Mouse (Mus musculus): ENCODE data around the gene Cnih2. TPM values are rescaled to one million over a fixed set of nuclear protein-coding genes. Genes with fewer than 3 reads are reported as not detected.
A peak's percentile ranks its signal among the peaks of the same experiment; 100 is the strongest.

Cnih2 gene
- total RNA-seq, 2 experiments from 2014 or later: 0.57 to 0.82 TPM

DNA sequence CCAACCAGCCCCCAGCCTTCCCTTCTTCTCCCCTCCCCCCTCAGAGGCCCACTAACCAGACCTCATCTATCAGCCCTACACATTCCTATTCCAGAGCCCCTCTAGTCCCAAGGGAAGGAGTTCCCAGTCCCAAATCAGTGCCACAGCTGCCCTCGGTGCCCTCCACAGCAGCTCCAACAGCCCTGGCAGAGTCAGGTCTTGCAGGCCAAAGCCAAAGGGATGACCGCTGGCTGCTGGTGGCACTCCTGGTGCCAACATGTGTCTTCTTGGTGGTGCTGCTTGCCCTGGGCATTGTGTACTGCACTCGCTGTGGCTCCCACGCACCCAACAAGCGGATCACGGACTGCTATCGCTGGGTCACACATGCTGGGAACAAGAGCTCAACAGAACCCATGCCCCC is 28.3 kb downstream of the Cnih2 start:
- no peak for DNase-seq
- intact Hi-C loops (cut with DNase I): no loop called here

DNA sequence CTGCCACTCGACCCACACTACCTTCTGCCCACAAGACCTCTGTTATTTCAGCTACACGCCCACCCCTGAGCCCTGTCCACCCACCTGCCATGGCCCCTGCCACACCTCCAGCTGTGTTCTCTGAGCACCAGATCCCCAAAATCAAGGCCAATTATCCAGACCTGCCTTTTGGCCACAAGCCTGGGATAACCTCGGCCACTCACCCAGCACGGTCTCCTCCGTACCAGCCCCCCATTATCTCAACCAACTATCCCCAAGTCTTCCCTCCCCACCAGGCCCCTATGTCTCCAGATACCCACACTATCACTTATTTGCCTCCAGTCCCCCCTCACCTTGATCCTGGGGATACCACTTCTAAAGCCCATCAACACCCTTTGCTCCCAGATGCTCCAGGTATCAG is 28.8 kb downstream of the Cnih2 start:
- intact Hi-C loops (cut with DNase I): no loop called here
- no peak for DNase-seq

DNA sequence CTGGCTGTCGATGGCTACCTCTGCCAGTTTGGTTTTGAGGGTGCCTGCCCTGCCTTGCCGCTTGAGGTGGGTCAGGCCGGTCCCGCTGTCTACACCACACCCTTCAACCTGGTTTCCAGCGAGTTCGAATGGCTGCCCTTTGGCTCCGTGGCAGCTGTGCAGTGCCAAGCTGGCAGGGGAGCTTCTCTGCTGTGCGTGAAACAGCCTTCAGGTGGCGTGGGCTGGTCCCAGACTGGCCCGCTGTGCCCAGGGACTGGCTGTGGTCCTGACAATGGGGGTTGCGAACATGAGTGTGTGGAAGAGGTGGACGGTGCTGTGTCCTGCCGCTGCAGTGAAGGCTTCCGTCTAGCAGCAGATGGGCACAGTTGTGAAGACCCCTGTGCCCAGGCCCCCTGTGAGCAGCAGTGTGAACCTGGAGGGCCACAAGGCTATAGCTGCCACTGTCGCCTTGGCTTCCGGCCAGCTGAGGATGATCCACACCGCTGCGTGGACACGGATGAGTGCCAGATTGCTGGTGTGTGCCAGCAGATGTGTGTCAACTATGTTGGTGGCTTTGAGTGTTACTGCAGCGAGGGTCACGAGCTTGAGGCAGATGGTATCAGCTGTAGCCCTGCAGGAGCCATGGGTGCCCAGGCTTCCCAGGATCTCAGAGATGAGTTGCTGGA is 29.6 kb downstream of the Cnih2 start:
- intact Hi-C loops (cut with DNase I): no loop called here
- DNase-seq: peak; percentile 14 to 44

DNA sequence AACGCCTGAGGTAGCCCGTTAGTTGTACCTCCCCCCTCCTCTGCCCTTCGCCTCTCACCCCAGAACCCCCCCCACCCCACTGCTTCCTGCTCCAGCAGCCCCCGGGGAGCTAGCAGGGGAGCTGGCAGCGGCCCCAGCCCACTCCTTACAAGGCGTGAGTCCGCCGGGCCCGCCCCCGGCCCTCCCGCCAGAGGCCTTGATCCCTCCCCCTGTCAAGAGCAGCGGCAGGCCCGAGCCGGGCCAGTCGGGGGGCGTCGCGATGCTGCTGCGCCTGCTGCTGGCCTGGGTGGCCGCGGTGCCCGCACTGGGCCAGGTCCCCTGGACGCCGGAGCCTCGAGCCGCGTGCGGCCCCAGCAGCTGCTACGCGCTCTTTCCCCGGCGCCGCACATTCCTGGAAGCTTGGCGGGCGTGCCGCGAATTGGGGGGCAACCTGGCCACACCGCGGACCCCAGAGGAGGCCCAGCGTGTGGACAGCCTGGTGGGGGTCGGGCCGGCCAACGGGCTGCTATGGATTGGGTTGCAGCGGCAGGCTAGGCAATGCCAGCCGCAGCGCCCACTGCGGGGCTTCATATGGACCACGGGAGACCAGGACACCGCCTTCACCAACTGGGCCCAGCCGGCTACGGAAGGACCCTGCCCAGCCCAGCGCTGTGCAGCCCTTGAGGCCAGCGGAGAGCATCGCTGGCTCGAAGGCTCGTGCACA is 30.3 kb downstream of the Cnih2 start, which contains the start of gene Cd248:
Gene Cd248, plus strand, starts transcription at position 212 of the 703 bp plus-strand sequence.
- peak; percentile 81 to 84 for DNase-seq
- intact Hi-C loops (cut with DNase I): no loop called here

DNA sequence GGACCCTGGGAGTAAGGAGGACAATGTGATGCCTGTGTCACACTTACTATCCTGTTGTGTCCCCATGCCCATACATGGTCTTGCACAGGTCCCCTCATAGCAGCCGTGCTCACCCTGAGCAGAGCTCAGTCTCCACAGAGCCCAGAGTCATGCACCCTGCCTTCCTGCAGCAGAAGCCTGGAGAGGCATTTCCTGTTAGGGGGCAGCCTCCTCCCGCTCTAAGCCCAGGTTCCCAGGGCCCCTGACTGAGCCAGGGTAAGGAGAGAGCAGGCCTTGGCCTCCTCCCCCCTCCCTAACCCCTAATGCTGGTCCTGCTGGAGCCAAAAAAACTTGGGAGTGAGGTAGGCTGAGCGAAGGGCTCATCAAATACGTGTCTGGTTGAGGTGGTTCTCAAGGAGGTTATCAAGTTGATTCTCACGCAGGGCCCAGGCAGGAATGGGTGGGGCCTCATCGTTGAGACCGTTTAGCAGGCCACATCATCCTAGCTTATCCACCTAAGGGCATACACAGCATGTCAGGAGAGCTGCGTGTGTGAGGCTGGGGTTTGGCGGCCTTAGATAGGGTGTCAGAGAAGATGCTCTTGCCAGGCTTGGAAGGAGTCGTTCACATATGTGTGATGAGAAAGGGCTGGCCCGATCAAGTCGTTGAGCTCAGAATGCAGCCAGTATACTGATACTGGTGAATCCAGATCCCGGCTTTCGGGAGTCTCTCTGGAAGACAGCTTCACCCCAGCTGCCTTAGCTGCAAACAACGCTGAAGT is 31.1 kb downstream of the Cnih2 start:
- peak; percentile 56 to 63 for DNase-seq
- intact Hi-C loops (cut with DNase I): no loop called here

DNA sequence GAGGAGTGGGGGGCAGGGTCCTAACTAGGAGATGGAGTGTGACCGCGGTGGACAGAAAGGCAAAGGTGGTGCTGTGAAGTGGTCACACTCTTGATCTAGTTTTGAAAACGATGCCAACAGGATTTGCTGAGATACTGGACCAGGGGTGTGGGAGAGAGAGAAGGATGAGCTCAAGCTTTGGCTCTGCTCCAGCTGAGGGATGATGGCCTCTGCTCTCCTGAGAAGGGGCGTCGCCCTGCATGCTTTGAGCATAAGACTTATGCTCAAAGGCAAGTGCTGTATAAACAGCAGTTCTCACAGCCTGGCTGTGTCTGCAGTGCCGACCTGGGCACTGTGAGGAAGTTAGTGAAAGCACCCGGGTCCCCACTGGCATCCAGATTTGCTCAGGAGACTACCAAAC is 33.2 kb downstream of the Cnih2 start:
- intact Hi-C loops (cut with DNase I): no loop called here
- peak; percentile 57 to 61 for DNase-seq

DNA sequence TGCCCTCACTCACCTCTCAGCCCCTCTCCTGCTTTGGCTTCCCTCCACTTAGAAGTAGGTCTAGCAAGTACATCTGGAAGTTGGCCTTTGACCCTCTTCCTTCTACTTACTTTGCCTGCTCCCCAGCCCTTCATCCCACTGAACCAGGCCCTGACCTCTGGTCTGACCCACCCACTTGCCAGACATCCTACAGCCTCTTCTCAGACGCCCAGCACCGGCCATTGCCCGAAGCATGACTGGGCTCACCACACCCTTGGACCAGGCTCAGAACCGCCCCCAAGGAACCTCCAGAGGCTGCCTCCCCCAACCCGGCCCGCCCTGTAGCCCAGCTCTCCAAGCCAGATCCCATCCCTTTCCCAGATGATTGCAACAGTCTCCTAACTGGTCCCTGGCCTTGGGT is 35.9 kb downstream of the Cnih2 start:
- intact Hi-C loops (cut with DNase I): no loop called here
- DNase-seq: peak; percentile 44 to 57

DNA sequence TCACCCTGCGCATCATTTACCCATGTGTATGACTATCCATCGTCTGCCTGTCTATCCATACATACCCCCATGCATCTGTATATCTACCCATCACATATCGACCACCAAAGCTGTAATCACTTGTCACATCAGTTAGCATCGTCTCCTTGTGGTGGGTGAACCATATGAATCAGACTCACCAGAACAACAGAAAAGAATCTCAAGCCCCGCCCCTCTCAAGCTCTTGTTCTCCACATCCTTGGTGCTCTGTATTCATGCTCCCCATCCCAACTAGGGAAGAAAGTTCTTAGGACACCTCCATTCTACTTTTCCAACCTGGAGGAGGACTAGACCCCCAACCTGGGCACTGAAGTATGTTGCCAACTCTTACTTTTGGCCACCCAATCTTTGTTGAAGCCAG is 36.3 kb downstream of the Cnih2 start:
- no peak for DNase-seq
- intact Hi-C loops (cut with DNase I): no loop called here

DNA sequence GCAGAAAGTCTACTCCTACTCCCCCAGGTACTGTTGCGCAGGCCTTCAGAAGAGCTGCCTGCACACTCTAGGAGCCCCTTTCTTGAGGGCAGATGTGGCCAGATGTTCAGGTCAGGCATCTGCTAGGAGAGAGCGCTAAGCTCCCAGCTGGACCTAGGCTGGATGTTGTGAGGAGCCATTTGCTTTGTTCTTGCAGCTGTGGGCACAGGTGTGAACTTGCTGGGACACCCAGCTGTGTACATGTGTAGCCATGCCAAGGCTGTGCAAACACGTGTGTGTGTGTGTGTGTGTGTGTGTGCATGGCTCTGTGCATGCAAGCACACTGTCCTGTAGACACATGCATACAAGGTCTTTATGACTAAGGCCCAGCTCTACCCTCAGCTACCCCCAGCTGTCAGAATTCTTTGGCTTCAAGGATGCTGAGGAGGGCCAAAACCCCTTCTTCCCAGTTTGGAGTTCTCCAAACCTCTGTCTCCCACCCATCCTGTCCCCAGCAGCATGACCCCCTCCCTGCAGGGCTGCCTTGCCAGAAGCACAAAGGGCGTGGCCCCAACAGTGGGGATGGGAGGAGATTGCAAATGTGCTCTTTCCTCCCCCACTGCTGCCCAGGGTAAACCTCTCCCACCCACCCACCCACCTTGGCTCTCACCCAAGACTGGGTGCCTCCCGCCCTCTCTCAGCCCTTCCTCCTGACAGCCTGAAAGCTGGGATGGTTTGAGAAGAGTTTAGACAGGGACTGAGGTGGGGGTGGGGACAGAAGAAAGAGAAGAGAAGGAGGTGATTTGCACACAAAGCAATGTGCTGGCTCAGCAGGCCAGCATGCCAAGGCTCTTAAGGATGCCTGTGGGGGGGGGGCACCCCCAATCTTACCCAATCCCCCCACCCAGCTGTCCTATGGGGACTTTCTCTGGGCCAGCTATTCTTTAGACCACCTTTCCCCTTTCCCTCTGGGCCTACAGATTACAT is 37.7 kb downstream of the Cnih2 start:
- intact Hi-C loops (cut with DNase I): no loop called here
- DNase-seq: peak; percentile 65 to 70

DNA sequence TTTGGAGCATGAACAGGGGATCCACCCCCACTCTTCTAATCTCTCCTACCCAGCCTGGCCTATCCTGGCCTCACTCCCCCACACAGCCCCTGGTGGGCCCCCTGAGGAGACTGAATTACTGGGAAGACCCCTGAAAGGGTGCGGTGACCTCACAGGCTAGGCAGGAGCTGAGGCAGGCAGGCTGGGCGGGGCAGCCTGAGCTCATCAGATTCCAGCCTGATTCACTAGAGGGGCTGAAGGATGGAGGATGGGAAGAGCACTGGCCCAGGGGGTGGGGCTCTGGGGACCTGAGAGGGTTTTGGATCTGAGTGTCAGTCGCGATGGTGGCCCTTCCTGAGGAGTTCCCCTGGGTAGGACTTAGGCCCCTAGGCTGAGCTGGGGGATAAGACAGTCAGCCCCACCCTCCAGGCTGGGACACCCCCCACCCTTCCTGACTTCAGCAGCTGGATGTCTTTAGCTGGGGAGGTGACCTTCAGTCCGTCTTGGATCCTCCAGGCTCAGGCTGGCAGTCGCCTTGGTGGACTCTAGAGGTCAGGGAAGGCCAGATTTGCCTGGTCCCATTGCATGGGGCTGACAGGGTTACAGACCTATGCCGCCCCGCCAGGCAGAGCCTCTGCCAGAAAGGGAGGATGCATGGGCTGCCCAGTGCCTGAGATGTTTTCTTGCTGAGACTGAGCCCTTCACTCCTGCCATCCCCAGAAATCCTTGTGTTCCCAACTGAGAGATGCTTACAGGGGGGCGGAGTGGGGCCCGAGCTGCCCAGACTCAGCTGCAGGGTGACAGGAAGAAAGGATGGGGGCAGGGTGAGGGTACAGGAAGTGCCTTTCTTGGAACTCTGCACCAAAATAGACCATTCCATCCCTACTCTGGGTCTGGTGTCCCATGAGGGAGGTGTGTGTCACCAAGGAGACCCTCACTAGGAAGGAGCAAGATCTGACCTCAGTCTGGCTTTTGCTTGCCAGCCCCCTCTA is 39.2 kb downstream of the Cnih2 start:
- DNase-seq: peak; percentile 48 to 58
- intact Hi-C loops (cut with DNase I): no loop called here

DNA sequence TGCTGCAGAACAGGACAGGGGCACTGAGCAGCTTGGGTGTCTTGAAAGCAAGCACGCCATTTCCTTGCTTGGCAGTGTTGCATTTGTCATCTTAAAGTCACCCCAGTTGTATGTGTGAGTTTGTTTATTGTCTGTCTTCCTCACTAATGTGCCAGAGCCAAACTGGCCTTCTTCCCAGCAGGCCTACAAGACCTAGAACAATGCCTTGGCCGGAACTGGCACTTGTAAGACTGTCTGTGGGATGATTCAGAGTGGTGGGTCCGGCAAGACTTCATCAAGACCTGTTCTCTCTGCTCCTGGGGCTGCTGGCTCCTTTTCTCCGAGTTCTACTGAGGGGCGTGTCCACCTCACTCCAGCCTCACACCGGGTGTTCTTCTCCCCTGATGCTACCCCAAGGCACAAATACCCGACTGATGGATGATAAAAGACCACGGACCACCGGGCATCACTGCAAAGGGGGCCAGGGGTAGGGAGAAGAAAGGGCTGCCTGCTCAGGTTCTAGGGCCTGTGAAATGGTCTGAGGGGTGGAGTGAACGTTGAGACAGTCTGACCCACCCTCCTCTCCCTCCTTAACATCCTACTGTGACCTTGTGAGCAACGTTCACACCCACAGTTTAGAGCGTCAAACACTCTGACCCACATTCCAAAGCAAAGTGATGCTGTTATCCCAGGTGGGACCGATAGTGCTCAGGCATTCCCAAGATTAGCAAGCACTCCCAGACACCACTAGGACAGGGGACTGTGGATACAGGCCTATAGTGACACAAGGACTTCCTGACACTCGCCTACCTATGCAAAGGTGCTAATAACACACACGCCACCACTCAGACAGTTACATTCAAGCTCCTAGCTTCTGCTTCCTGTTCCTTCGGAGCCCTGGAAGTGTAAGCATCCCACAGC is 40.2 kb downstream of the Cnih2 start:
- DNase-seq: no peak
- intact Hi-C loops (cut with DNase I): no loop called here

DNA sequence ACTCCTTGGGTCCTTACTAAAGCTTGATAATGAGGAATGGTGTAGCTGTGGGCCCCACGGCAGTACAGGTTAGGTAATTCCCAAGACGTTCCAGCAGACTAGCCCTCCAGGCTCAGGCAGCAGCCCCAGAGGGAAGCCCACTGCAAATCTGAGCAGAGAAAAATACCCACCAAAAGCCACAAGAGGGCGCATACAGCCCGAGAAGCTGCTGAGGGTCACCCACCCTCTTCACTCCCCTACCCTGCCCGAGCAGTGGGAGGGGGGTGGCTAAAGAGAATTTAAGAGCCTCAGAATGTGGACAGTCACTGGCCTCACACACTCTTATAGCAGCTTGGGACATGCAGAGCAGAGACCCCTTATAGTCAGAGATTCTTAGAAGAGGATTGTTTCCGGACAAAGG is 42.1 kb downstream of the Cnih2 start:
- peak; percentile 46 to 72 for DNase-seq
- intact Hi-C loops (cut with DNase I): loop anchor here (1.0 kb wide), 1 partner anchor 17 kb away; no protein-coding TSS in a partner anchor

DNA sequence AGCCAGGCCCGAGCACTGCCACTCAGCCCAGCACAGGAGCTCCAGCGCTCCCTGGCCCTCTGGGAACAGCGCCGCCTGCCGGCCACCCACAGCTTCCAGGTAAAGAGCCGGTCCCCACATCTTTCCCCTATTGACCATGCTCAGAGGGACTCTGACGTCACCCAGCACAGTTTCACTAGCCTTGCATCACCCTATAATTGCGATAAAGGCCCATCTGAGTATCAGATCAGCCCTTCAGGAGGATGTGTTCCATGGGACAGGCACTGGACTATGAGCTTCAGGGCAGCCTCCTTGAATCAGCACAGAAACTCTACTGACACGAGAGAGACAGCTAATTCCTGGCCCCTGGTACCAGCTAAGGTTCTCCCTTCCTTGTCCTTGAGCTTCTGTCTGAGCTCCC is 44.4 kb downstream of the Cnih2 start:
- DNase-seq: peak in 1 of 2 experiments; percentile 60
- intact Hi-C loops (cut with DNase I): no loop called here

DNA sequence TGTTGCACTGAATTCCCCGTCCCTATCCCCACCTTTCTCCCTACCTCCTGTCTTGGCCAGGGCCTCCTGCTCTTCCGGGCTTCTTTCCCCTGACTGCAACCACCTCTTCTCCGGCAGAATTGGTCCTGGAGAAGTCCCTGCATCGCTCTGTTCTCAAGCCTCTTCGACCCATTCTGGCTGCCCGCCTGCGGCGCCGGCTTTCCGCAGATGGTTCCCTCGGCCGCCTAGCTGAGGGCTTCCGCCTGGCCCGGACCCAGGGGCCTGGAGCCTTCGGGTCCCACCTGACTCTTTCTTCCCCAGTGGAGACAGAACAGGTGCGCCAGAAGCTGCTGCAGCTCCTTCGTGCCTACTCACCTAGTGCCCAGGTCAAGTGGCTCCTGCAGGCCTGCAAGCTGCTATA is 45.5 kb downstream of the Cnih2 start:
- intact Hi-C loops (cut with DNase I): no loop called here
- DNase-seq: no peak

DNA sequence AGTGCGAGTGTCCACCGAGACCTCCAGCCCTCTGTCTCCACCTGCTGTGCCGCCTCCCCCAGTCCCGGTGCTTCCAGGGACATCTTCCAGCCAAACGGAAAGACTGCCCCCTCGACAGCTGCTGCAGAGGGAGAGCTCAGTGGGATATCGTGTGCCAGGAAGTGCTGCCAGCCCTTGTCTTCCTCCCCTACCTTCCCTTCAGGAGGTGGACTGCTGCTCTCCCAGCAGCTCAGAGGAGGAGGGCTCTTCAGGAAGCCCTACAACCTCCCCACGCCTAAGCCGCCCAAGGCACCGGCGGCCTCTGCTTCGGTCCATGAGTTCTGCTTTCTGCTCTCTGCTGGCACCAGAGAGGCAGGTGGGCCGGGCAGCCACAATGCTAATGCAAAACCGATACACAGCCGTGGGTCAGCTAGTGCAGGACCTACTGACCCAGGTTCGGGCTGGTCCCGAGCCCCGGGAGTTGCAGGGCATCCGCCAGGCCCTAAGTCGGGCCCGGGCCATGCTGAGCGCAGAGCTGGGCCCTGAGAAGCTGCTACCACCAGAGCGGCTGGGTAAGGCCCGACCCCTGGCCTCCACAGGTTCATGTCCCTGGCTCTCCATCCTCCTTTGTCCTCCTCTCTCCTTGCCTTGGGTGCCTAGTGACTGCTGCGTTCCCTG is 46.0 kb downstream of the Cnih2 start:
- no peak for DNase-seq
- intact Hi-C loops (cut with DNase I): no loop called here

DNA sequence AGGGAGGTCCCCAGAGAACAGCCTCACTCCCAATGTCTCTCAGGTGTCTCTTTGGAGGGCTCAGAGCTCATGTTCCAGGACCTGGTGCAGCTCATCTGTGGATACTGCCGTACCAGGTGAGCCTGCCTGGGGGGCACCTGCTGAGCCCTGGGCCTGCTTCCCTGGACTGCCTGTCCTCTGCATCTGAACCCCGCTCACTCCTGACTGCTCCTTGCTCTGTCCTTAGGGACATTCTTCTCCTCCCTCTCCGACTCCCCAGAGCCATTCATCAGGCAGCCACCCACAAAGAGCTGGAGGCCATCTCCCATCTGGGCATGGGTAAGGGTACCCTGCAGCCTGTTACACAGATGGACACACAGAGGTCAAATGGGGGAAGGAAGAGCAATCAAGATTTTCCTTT is 46.8 kb downstream of the Cnih2 start:
- intact Hi-C loops (cut with DNase I): no loop called here

DNA sequence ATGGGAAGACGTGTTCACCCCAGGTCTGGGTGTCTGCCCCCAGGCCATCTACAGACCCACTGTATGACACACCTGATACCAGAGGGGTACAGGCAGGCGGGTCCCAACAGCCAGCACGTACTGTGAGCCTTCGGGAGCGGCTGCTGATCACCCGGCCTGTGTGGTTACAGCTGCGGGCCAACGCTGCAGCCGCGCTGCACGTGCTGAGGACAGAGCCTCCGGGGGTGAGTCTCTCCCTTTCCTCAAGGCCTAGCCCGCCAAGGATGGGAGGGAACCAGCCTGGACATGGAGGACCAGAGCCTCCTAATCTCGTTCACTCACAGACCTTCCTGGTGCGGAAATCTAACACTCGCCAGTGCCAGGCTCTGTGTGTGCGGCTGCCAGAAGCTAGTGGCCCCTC is 47.3 kb downstream of the Cnih2 start:
- DNase-seq: peak in 1 of 2 experiments; percentile 41
- intact Hi-C loops (cut with DNase I): no loop called here

More for the DNA sequence above, 46.8 kb downstream of the Cnih2 start:
- no peak for DNase-seq
